Mouse (Mus musculus) MEL (cell line): ENCODE measurements at regions not wholly inside any gene's neighbourhood (a gene's known extent, or its start where the extent isn't known, plus 50 kb on each side); places are given as distances from the start of the nearest gene placed in this dataset.

ENCODE experiments used
- CTCF ChIP-seq, 3 experiments: IDR thresholded peaks in 2 of 3; conservative IDR thresholded peaks in 1 of 3; 2 replicates each; pipeline ENCODE4 v1.5.1; 2011 to 2012; ENCODE audit warnings: low read length in 3 of 3, low read depth in 2 of 3, mild to moderate bottlenecking in 2 of 3, improper control_type of control experiment in 1 of 3, inconsistent platforms in 1 of 3, mixed read lengths in 1 of 3, moderate library complexity in 1 of 3; ENCODE audit not compliant: control insufficient read depth in 1 of 3, insufficient read depth in 1 of 3, poor library complexity in 1 of 3, severe bottlenecking in 1 of 3
- E2F4 ChIP-seq: IDR thresholded peaks from 2 replicates; pipeline ENCODE4 v1.6.1; 2011; ENCODE audit warnings: low read depth, low read length, improper control_type of control experiment, borderline replicate concordance
- EP300 ChIP-seq, 2 experiments: IDR thresholded peaks; 2 replicates each; pipeline ENCODE4 v1.6.1; 2011; ENCODE audit warnings: improper control_type of control experiment in 2 of 2, low read length in 2 of 2, low read depth in 1 of 2, mild to moderate bottlenecking in 1 of 2
- ETS1 ChIP-seq: IDR thresholded peaks from 2 replicates; pipeline ENCODE4 v1.6.1; 2012; ENCODE audit warnings: low read depth, mild to moderate bottlenecking, inconsistent platforms, low read length, improper control_type of control experiment, moderate library complexity
- GATA1 ChIP-seq: IDR thresholded peaks from 2 replicates; pipeline ENCODE4 v1.6.1; 2011; ENCODE audit warnings: low read depth, low read length, improper control_type of control experiment
- HCFC1 ChIP-seq: IDR thresholded peaks from 2 replicates; pipeline ENCODE4 v1.6.1; 2012; ENCODE audit warnings: low read depth, mild to moderate bottlenecking, inconsistent platforms, low read length, improper control_type of control experiment, moderate library complexity
- MAX ChIP-seq: IDR thresholded peaks from 2 replicates; pipeline ENCODE4 v1.6.1; 2011; ENCODE audit warnings: low read length, improper control_type of control experiment
- MAZ ChIP-seq: IDR thresholded peaks from 2 replicates; pipeline ENCODE4 v1.6.1; 2012; ENCODE audit warnings: low read depth, mild to moderate bottlenecking, inconsistent platforms, low read length, improper control_type of control experiment
- POLR2A ChIP-seq, 2 experiments: IDR thresholded peaks; 2 replicates each; pipeline ENCODE4 v1.6.1; 2011 to 2012; ENCODE audit warnings: low read length in 2 of 2, mild to moderate bottlenecking in 2 of 2, control low read depth in 1 of 2, improper control_type of control experiment in 1 of 2, low read depth in 1 of 2, moderate library complexity in 1 of 2; ENCODE audit not compliant: control insufficient read depth in 1 of 2, insufficient read depth in 1 of 2, poor library complexity in 1 of 2
- RCOR1 ChIP-seq: IDR thresholded peaks from 2 replicates; pipeline ENCODE4 v1.6.1; 2012; ENCODE audit warnings: low read depth, mild to moderate bottlenecking, inconsistent platforms, low read length, improper control_type of control experiment
- SMC3 ChIP-seq: IDR thresholded peaks from 2 replicates; pipeline ENCODE4 v1.6.1; 2011; ENCODE audit warnings: low read depth, low read length, improper control_type of control experiment
- TCF12 ChIP-seq: IDR thresholded peaks from 2 replicates; pipeline ENCODE4 v1.6.1; 2014; ENCODE audit warnings: low read depth, mild to moderate bottlenecking, inconsistent platforms, low read length, improper control_type of control experiment, moderate library complexity
- USF1 ChIP-seq: IDR thresholded peaks from 2 replicates; pipeline ENCODE4 v1.6.1; 2014; ENCODE audit warnings: low read depth, mild to moderate bottlenecking, inconsistent platforms, low read length, improper control_type of control experiment, moderate library complexity
- ZC3H11A ChIP-seq: IDR thresholded peaks from 2 replicates; pipeline ENCODE4 v1.6.1; 2012; ENCODE audit warnings: low read depth, mild to moderate bottlenecking, inconsistent platforms, low read length, improper control_type of control experiment

- TF ChIP-seq ZC3H11A (no peak), POLR2A (IDR thresholded peaks at IDR 0.05; ENCODE audit: control insufficient read depth in 1 of 2, insufficient read depth in 1 of 2, low read depth in 1 of 2, low read length in 2 of 2, poor library complexity in 1 of 2) (no peak), SMC3 (no peak), E2F4 (no peak), CTCF (IDR thresholded peaks at IDR 0.05 in 2 of 3, conservative IDR thresholded peaks at IDR 0.05 in 1 of 3; ENCODE audit: control insufficient read depth in 1 of 3, insufficient read depth in 1 of 3, low read depth in 2 of 3, low read length in 3 of 3, poor library complexity in 1 of 3, severe bottlenecking in 1 of 3) (no peak), EP300 (IDR thresholded peaks at IDR 0.05; ENCODE audit: low read depth in 1 of 2, low read length in 2 of 2) (no peak), RCOR1 (no peak), GATA1 (no peak), HCFC1 (no peak), TCF12 (no peak), USF1 (no peak), ETS1 (no peak), MAX (no peak), MAZ (no peak)
Observed at GRCm38 (mm10) chr10:16158445-16158844, 1440.4 kb upstream of the Gje1 start.
